Mouse (Mus musculus) spleen, postnatal 10 days (tissue): ENCODE measurements at regions not wholly inside any gene's neighbourhood (a gene's known extent, or its start where the extent isn't known, plus 50 kb on each side); places are given as distances from the start of the nearest gene placed in this dataset.
"Not testable (repeated sequence)": the region's sequence is repeated elsewhere in the genome, so short reads cannot be mapped to it uniquely, and the experiment has no call there.

Source experiments
- DNase-seq, 2 experiments: peaks; one replicate each; pipeline ENCODE4 v3.0.0; 2021 to 2022; ENCODE audit warnings: low spot score in 2 of 2

DNA sequence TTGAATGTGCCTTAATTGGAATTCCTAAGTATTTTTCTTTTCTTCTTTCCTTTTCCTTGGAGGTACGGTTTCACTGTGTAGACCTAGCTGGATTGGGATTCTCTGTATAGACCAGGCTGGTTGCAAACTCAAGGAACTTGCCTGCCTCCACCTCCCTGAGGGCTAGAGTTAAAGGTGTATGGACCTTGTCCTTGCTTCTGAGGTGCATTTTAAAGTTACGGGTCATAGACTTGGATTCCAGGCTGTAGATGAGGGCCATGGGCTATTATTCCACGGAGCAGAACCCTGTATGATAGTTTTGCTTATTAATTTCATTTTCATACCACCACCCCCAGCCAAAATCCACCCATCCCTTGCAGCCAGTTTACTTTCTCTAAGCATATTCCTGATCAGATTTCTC lies 50.7 kb upstream of the Wdr26 start:
- DNase-seq, result no peak

- DNase-seq, result no peak
These were observed 51.4 kb upstream of the Wdr26 start for GRCm38 (mm10) chr1:181263216-181263615.

GRCm38 (mm10) chr1:181270469-181270868 lies 58.7 kb upstream of the Wdr26 start:
- DNase-seq, result not testable (repeated sequence)

GRCm38 (mm10) chr1:181271164-181271563 lies 59.4 kb upstream of the Wdr26 start:
- DNase-seq, result no peak

DNA sequence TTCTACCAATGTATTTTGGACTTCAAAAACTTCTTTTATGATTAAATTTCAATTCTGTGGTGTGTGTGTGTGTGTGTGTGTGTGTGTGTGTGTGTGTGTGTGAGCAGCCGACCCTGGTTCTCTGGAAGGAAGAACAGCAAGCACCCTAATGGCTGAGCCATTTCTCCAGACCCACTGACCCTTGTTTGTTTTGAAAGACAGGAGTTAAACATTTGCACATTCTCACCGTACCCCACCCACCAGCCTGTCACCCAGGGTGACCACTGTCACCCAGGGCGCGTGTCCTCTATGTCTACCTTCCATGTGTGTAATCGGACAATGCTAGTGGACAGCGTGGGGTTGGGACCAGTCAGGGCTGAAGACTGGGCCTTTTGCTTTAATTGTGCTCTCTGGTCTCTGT lies 60.0 kb upstream of the Wdr26 start:
- peak in 1 of 2 experiments; percentile 27 for DNase-seq

DNA sequence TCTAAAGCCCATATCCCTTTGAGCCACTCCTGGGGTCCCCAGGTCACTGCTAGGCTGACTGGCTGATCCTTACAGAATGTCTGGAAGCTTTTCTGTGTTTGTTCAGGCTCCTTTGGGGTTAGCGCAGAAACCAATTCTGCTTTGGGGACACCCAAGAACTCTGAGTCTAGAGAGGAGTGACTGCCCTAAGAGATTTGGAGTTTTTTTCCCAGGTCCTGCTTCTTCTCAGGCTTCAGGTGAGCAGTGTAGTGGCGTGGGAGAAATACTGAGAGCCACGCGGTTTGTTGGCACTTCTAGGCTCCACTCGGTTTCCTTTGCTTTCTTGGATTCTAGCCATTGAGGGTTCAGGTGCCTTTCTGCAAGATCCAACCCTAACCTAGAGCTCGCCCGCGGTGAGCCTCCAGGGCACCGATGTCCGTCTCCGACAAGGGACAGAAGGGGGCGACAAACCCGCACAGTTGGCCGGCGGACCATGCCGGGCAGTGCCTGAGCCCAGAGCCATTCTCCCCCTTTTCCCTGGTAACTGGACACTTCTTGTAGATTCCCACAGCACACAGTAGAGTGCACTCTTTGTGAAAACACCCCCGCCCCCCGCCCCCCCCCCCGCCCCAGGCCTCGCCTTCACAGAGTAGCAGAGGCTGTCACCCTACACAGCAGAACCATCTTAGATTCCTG lies 61.0 kb upstream of the Wdr26 start:
- peak; percentile 85 to 90 for DNase-seq

DNA sequence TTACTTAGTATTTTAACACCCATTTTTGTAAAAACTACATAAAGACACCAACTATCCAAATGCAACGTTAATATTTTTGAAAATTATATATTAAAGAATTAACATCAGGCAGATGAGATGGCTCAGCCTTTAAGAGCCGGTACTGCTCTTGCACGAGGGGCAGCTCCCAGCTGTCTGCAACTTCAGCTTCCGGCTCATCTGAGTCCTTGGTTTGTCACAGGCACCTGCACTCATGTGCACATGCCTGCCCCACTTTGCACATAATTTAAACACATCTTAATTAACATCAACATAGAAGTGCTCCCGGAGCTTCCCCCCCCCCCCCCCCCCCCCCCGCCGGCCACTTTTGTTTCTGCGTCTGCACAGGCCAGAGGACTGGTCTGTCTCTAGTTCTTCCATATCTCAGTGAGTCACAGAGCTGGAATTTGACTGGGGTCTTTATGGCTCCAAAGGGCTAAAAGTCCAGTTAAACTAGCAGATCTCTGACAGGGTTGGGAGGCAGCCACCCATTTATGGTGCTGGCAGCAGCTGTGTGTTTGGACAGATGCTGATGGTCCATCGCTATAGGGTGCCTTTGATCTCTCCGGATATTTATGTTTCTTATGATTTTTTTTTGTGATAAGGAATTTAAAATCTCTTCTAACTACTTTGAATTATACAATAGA lies 61.9 kb upstream of the Wdr26 start:
- DNase-seq, result no peak

- DNase-seq, result peak in 1 of 2 experiments; percentile 30
These were observed 69.0 kb upstream of the Wdr26 start for GRCm38 (mm10) chr1:181280826-181281225.

- peak in 1 of 2 experiments; percentile 12 for DNase-seq
These were observed 69.4 kb upstream of the Cnih3 start for GRCm38 (mm10) chr1:181282986-181283385.

GRCm38 (mm10) chr1:181283539-181283938 lies 68.9 kb upstream of the Cnih3 start:
- DNase-seq, result peak in 1 of 2 experiments; percentile 13

DNA sequence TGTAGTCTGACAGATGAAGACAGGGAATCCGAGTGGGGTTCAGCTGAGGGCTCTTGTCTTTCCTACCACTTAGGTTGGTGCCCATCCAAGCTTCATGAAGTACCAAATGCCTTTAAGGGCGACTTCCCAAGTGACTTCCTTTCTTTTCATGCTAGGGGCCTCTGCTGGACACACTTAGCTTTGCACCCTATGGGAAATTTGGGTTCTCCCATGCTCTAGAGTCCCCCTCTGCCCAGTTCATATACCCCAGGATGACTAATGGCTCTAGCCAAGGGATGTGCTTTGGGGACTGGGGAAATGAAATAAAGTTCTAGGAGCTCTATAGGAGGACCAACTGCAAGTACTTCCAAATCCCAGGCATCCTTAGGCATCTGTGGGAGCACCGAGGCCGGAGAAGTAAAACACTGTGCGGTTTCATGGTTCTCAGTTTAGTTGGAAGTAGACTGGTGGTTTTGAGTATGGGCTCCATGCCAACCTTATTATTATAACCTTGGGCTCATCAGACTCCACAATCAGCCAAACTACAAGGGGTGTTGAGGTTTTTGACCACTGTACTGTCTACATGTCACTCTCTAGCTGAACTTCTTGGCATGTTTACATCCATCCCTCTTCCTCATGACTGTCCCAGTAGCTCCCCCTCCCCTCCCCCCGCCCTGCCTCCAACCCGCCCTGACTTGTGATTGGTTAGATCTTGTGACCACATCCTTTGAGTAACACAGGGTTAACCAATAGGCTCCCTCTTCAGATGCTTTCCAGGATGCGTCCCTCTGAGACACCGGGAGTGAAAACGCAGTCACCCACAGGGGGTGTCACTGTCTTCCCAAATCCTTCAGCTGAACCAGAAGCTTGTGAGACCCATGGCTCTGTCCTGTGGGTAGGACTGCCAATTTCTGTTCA lies 67.9 kb upstream of the Cnih3 start:
- peak in 1 of 2 experiments; percentile 53 for DNase-seq

DNA sequence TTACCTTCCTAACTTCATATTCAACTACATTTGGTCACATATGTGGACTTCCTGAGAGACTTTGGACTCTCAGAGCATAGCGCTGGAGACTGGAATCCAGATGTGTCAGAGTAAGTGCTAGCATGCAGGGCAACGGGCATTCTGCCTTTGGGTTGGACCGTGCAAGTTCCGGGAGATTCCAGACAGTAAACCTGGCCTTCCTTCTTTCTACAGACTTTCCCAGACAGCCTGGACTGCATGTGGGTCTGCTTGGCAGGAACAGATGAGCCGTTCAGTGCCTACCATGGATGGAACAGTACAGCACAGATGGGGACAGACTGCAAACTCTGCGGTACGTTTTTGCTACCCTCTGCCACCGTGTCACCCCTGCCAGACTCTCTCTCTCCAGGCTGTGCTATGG lies 66.8 kb upstream of the Cnih3 start:
- peak in 1 of 2 experiments; percentile 8 for DNase-seq

GRCm38 (mm10) chr1:181286146-181286545 lies 66.3 kb upstream of the Cnih3 start:
- peak in 1 of 2 experiments; percentile 7 for DNase-seq

- DNase-seq, result peak in 1 of 2 experiments; percentile 4
These were observed 65.3 kb upstream of the Cnih3 start for GRCm38 (mm10) chr1:181287166-181287565.

DNA sequence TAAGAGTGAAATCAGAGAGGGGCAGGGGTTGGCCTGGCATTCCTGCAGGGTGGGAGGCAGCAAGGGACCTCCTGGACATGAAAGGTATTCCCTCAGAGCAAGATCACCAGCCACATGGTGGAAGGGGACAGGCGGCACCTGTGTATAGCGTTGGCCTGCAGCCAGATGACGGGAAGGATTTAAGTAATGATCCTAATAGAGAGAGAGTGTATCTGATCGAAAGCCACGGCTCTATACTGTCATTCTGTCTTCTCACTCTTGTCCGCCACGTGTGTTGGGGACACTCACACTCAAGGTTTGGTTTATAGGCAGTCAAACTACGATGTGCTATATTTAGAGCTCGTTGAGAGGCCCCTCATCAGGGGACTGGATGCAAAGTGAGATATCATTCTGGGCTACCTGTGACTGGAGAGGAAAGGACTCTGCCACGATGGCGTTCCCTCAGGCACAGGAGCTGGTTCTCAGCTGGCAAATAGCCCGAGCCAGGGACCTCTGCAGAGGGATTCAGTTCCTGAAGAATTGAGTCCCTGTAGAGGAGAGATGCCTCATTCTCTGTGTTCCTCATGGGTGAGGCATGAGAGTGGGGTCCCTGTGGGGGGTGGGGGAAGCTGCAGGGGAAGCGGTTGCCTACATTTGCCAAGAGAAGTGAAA lies 62.9 kb upstream of the Cnih3 start:
- peak in 1 of 2 experiments; percentile 10 for DNase-seq

DNA sequence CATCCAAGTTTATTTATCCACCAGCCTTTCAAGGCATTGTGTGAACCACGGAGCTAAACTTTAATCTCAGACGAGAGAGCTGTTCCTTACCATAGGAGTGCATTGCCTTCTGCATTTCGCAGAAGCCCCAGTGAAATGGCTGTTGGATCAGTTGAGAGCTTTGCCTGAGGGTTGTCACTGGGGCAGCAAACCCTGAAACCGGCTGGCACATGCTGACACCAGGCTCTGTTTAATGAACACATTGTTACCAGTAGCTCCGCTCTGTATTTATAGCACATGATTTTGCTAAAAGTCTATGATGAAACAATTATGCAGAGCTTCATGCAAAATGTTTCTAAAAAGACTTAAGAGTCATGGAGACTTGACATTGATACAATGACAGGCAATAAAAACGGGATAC lies 61.2 kb upstream of the Cnih3 start:
- DNase-seq, result peak in 1 of 2 experiments; percentile 3

DNA sequence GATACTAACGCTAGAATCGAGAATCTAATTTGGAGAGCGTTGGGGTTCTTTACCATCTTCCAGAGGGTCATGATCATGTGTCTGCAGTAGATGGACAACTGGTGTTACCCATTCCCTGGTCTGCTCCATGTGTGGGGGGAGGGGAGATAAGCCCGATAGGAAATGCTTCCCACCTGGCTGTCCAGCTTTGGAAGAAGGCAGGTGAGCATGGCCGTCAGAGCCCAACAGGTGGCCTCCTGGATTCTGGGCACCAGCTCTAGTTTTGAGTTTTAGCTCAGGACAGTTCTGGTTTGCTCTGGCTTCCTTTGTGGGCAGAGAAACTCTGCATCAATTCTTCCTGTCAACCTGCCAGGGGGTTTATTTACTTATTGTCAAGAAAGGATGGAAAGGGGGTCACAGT lies 60.5 kb upstream of the Cnih3 start:
- DNase-seq, result peak in 1 of 2 experiments; percentile 7

- peak in 1 of 2 experiments; percentile 7 for DNase-seq
These were observed 59.2 kb upstream of the Cnih3 start for GRCm38 (mm10) chr1:181293079-181293865.

DNA sequence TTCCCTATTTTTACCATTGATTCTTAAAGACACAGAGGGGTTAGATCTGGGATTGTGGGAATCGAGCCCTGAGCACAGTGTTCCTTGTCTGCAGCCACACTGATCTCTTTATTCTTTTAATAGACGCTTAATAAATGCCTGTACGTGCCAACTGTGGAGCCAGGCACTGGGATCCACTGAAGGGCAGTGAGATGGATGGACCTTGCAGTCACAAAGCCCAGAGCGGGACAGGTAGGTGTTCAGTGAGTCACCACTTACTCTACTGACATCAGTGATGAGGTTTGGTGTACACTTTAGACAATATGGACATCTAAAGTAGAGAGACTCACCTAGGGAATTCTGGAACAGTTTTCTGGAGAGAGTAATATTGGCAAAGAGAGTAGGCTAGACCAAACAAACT lies 56.8 kb upstream of the Cnih3 start:
- peak in 1 of 2 experiments; percentile 1 for DNase-seq

DNA sequence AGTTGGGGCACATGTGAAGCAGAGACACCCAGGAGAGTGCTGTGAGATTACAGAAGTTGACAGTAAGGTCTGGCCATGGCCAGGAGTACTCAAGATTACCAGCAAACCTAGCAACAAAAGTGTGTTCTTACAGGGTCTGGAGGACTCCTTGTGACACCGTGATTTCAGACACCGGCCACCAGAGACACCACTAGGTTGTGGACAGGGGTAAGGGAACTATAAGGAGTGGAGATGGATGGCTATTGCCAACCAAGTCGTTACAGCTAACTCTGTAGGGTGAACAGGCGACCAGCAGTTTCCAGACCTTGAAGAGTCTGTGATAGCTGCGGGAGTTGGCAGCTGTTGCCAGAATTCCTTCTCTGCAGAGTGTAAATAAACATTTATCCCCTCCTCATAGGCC lies 54.4 kb upstream of the Cnih3 start:
- DNase-seq, result peak in 1 of 2 experiments; percentile 5
